Mouse (Mus musculus) thymus, postnatal 4 days (tissue): Measurements from ENCODE around the gene Tmem119.
"Not testable (repeated sequence)": the region's sequence is repeated elsewhere in the genome, so short reads cannot be mapped to it uniquely, and the experiment has no call there.

Experiments used
- DNase-seq: peaks from one replicate; pipeline ENCODE4 v3.0.0; 2021

Tmem119 gene

GRCm38 (mm10) chr5:113815638-113816152 lies 15.4 kb upstream of the Tmem119 start:
- DNase-seq: peak; percentile 94

DNA sequence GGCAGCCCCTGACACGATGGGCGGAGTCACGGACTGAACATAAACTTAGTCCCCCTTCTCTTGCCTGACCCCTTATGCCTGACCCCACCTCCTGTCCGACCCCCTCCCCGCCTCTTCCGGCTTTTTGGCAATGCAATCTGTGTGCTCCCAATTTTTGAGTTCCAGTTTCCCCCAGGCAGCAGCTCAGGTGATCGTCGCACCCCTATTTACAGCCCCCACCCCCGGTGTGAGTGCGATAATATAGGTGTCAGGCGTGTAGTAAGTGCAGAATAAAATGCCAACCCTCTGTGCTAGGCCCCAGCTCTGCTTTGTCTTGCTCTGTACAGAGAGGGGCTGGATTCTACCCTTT lies 14.7 kb upstream of the Tmem119 start:
- no peak for DNase-seq

GRCm38 (mm10) chr5:113814111-113815040 lies 14.1 kb upstream of the Tmem119 start:
- DNase-seq: no peak

GRCm38 (mm10) chr5:113813608-113814007 lies 13.3 kb upstream of the Tmem119 start:
- peak; percentile 64 for DNase-seq

DNA sequence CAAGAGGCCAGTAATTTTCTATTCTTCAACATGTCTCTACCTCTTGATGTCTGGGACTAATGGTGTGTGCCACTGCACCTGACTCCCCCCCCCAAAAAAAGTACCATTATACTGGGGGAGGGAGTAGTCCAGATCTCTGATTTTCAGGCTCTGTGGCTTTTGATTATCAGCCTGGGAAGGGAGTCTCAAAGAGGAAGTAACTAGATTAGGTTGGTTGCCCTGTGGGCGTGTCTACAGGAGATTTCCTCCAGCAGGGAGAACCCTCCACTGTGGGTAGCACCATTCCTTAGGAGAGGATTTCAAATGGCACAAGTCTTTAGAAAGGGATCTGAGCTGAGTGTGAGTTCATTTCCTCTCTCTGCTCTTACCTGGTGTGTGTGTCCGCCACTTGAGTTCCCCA lies 12.3 kb upstream of the Tmem119 start:
- DNase-seq: no peak

- not testable (repeated sequence) for DNase-seq
Measured at GRCm38 (mm10) chr5:113811824-113812420, 11.6 kb upstream of the Tmem119 start.

- no peak for DNase-seq
Measured at GRCm38 (mm10) chr5:113810111-113810510, 9.8 kb upstream of the Tmem119 start.

- DNase-seq: no peak
Measured at GRCm38 (mm10) chr5:113808177-113808576, 7.9 kb upstream of the Tmem119 start.

- DNase-seq: no peak
Measured at GRCm38 (mm10) chr5:113807712-113808111, 7.4 kb upstream of the Tmem119 start.

- DNase-seq: no peak
Measured at GRCm38 (mm10) chr5:113806414-113806813, 6.1 kb upstream of the Tmem119 start.

GRCm38 (mm10) chr5:113805301-113805700 lies 5.0 kb upstream of the Tmem119 start:
- no peak for DNase-seq

DNA sequence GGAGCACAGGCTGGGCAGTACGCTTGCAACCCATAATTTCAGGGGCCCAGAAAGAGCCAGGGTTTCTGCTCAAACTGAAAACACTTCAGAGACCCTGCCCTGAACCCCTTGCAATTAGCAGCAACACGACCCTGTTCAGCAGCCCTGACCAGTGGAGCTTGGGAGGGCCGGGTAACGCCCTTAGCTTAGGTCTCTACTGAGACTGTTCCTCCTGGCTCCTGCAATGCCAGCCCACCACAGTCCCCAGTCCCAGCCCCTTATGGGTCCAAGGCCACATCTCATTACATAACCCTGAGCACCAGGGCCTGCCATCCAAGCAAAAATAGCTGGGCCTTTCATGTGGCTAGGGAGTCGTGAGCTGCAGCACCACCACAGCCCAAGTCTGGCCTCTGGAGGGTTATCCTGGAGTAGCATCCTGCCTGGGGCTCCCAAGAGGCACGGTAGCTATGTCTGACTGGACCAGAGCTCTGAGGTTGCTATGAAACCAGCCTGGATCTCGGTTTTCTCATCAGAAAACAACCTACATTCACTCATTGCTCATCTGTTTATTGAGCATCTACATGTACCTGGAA lies 4.2 kb upstream of the Tmem119 start:
- DNase-seq: no peak

- DNase-seq: no peak
Measured at GRCm38 (mm10) chr5:113799691-113800090, 625 bp downstream of the Tmem119 start.

- no peak for DNase-seq
Measured at GRCm38 (mm10) chr5:113798525-113798924, 1.8 kb downstream of the Tmem119 start.

DNA sequence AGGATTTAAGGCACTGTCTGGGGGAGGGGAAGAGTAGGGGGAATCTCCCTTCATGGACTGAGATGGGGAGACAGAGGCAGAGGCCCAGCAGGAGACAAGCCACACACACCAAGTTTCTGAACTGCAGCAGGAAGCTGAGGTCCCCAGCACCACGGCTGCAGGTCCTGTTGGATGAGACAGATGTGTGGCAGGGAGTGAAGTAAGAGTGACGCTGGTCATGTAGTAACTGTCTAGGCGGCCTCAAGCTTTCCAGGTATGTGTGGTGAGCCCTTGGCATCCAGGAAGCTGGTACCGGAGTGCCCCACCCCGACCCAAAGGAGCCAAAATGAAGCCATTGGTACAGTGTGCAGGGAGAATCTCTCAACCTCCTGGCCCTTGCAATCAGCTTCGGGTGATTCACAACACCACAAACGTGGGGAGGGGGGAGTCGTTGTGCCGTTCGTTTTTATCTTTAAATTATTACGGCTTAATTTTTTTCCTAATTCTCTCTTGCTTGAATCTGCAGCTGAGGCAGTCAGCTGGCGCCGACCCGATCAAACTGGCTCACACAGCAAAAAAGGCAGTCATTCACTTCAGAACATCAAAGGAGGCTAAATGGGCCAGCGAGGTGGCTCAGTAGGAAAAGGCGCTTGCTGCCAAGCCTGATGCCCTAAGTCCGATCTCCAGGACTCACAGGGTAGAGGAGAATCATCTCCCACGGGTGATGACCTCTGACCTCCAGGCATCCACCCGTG lies 3.0 kb downstream of the Tmem119 start:
- DNase-seq: no peak

GRCm38 (mm10) chr5:113796401-113797148 lies 3.7 kb downstream of the Tmem119 start:
- peak; percentile 57 for DNase-seq

DNA sequence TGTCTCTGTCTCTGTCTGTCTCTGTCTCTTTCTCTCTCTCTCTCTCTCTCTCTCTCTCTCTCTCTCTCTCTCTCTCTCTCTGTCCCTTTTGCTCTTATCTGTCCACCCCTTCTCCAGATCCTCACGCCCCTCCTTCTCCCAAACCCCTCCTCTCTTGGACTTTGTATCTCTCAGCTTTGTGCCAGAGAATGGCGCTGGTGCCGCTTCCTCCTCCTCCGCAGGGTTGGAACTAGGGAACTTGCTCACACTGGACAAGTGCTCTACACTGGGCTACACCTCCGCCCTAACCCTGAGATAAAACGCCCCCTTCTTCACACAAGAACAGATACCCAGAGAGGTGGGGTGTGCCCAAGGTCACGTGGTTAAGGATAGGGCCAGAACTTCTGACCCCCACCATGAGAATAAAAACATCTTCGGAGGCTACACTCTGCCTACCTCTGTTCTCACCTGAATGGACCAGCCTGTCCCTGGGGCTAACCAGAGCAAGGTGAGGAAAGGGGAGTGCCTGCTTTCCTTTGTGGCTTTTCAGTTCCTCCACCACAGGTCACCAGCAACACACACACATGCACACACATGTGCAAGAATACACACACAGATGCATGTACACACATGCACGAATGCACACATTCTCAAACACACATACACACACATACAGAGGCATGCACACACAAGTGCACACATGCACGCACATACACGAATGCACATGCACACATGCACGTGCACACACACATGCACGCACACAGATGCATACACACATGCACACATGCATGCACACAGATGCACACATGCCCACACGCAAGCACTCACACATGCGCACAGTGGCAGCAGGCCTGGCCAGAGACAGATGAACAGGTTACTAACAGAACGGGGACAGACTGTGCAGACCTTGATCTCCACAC lies 8.9 kb downstream of the Tmem119 start:
- no peak for DNase-seq

GRCm38 (mm10) chr5:113790453-113791196 lies 9.7 kb downstream of the Tmem119 start:
- DNase-seq: no peak

DNA sequence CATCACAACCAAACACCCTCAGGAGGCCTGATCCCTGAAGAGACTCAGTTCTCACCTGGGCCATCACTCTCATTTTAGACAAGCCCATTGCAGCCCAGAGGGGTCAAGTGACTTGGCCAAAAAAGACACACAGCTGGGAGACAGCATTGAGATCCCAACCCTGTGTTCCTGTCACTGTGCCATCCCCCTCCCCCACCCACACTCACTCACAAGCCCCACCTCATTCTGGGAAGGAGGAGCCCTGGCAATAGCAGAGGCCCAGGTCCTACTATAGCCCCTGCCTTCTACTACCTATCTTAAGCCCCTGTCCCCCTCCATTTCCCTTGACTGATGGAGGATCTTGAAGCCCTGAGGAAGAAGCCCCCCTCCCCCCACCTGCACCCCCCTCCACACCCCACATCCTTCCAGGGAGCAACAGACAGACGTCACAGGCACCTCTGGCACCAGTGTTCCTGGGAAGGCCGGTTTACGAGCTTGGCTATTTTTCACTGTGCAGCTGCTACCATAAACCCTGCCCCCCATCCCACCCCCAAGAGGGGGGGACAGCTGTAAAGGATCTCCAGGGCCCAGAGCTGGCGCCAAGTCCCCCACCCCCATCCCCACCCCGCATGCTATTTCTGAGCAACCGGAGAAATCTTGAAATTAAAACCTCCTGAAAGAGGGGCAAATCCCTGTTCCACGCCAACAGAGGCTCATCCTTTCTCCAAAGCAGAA lies 11.1 kb downstream of the Tmem119 start:
- DNase-seq: no peak

GRCm38 (mm10) chr5:113788645-113789044 lies 11.7 kb downstream of the Tmem119 start:
- DNase-seq: no peak
